Mouse (Mus musculus) lung, postnatal 36 days (tissue): ENCODE measurements around the gene 1700029J07Rik.
A peak's percentile ranks its signal among the peaks of the same experiment; 100 is the strongest.

ENCODE experiments used
- DNase-seq: peaks from one replicate; pipeline ENCODE4 v3.0.0; 2022; ENCODE audit warnings: mixed read lengths

Gene 1700029J07Rik

DNA sequence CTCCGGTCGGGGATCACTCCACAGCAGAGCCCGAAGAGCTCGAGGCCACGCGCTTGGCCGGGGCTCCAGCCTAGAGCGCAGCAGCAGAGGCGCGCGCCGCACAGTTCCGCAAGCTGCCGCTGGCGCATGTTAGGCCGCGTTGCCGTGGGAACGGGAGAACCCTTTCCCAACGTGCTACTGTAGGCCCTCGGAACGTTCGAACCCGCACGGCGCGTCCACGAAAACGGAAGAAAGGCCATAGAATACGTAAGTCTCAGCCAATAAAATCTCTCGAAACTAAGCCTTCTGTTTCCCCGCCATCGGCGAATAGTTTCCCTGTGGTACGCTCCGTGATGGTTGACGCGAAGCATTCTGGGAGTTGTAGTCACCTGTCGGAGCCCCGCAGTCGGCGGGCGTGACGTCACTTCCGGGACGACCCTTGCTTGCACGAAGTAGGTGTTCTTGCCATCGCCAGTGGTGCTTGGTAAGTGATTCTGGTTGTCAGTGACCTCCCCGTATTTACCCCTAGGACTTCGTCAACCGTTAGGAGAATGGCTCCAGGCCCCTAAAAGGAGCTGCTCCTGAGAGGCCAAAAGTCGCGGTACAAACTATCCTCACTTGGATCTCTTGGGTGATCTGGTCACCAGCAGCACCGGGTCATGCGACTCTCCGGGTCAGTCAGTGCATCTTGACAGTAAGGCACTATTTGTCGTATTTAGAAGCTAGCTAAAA lies at the start of gene 1700029J07Rik, which contains the start of gene Ufsp2:
Gene 1700029J07Rik, minus strand, starts transcription at position 127 of the 711 bp plus-strand sequence.
Gene Ufsp2, plus strand, starts transcription at position 403 of the 711 bp plus-strand sequence.
- DNase-seq, result peak; percentile 99

DNA sequence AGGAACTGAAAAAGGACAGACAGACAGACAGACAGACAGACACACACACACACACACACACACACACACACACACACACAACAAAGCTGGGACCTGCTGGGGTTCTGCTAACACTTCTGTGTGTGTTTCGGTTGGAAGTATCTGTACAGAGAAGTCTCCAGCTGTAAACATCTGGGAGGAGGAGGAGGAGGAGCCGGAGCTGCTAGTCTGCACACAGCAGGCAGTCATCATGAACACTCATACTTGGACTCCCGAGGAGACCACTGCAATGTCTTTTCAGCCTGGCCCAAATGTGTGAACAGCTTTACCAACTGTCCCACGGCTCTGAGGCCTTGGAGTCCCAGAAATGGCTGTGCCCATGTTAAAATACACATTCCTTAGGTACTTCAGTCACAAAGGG lies 49.3 kb upstream of the 1700029J07Rik start:
- DNase-seq, result peak; percentile 76

DNA sequence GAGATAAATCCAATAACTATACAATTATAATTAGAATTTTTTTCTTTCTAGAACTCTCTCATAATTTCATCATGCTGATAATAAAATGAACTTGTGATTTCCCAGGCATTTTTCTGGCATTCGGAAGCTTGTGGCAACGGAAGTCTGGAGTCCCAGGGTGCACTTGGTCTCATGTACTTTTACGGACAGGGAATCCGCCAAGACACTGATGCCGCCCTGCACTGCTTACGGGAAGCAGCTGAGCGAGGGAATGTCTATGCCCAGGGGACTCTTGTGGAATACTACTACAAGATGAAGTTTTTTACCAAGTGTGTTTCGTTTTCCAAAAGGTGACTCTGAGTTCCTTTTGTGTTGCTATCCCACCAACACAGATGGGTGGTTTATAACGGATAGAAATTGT lies 47.7 kb upstream of the 1700029J07Rik start:
- no peak for DNase-seq

DNA sequence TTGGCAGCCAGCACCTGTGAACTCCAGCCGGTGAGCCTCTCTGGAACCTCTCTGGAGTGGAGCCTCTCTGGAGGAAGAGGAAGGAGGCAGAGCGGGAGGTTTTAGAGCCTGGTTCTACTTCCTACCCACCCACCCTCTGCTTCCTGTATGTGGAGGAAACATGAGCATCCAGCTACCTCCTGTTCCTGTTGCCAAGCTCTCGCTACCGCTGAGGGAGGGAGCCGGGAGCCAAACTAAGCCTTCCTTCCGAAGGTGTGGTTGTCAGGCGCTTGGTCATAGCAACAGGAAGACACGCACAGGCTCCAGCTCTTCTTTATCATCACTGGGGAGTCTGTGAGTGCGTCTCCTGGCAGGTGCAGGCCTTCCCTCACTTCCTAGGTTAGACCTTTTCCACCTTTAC lies 47.2 kb upstream of the 1700029J07Rik start:
- DNase-seq, result no peak

DNA sequence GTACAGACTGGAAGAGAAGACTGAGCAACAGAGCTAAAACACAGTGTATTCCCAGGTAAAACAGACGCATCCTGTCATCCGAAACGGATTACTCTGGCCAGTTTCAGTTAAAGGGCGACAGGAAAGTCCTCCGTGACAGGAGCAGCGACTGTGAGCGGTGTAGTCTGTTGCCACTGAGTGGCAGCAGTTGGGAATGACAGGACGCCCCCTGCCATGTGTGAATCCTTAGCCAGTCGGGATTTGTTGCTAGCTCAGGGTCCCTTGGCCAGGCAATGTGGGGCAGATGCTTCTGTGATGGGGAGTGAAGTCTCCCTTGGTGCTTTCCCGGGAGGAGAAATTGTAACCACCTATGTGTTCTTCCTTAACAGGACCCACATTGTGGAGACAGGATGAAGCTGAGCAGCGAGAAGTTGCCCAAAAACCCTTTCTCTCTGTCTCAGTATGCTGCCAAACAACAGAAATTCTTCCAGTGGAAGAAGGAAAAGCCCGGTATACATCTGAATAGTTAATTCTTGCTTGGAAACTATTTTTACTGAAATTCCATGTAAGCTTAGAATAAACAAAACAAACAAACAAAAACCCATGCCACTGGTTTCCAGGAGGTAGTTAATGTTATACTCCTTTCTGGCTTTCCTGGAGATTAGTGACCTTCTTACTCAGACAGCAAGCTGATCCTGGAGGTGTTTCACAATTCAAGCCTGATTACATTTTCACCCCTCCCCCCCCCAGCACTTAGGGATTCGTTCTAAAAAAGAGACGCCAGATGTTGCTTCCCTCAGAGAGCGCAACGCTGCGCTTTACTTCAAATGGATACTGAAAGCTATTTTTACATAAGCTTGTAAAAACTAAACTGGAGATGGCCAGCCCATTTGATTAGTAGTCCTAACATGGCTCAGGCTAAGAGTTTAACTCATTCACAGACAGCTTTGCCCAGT lies 36.0 kb upstream of the 1700029J07Rik start:
- DNase-seq, result peak; percentile 50

DNA sequence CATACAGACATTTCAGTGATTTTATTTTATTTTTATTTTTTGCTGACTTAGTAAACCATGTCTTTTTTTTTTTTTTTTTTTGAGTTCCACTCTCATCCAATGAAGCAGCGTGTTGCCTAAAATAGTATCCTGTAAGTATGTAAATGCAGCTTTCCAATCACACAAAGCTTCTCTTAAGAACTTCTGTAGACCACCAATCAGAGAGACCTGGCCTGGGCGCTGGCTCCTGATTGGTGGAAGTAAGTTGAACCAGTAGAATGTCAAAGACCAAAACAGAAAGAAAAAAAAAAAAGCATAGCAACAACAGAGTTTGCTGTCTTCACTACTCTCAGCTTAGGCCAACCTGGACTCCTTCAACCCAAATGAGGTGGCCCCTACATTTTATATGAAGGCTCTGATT lies 35.3 kb upstream of the 1700029J07Rik start:
- no peak for DNase-seq

DNA sequence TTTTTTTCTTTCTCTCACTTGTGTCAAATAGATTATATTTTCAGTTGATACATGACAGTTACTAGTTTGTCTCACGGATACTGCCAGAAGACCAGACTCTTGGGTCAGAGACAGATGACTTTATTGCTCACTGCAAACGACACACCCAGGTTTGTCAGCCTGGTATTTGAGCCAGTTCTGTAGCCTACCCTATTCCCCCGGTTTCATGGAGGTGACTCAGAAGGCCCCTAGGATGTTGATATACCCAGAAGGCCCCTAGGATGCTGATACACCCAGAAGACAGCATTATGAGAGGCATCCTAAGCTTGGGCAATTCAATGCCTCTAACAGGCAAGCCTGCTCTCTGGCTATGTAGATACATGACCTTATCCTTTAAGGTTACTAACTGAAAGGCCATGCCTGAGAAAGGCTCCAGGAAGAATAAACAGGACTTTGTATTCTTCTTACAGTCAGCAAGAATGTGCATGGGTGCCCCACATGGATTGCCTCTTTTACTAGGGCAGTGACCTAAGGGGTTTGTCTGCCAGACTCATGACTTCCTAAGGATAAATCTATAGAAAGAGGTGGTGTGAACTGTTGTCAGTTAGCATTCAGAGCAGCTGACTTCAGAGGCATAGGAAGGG lies 32.1 kb upstream of the 1700029J07Rik start:
- no peak for DNase-seq

DNA sequence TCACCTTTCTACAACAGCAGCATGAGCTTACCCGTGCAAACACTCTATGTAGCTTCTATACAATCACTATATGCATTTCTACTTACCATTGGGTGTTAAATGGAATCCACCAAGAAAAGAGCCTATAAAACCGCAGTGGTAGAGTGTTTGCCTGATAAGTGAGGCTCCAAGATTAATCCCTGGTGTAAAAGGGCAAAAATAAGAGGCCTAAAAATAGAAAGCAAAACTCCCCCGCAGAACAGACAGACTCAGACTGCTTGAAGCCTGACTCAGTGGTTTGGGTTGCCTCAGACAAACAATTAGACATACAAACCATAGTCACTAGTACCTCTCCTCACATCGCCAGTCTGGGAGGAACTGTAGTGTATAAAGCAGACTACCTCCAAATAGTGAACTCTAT lies 30.5 kb upstream of the 1700029J07Rik start, which contains the start of gene Ankrd37:
Gene Ankrd37, minus strand, starts transcription at position 112 of the 400 bp plus-strand sequence.
- no peak for DNase-seq

DNA sequence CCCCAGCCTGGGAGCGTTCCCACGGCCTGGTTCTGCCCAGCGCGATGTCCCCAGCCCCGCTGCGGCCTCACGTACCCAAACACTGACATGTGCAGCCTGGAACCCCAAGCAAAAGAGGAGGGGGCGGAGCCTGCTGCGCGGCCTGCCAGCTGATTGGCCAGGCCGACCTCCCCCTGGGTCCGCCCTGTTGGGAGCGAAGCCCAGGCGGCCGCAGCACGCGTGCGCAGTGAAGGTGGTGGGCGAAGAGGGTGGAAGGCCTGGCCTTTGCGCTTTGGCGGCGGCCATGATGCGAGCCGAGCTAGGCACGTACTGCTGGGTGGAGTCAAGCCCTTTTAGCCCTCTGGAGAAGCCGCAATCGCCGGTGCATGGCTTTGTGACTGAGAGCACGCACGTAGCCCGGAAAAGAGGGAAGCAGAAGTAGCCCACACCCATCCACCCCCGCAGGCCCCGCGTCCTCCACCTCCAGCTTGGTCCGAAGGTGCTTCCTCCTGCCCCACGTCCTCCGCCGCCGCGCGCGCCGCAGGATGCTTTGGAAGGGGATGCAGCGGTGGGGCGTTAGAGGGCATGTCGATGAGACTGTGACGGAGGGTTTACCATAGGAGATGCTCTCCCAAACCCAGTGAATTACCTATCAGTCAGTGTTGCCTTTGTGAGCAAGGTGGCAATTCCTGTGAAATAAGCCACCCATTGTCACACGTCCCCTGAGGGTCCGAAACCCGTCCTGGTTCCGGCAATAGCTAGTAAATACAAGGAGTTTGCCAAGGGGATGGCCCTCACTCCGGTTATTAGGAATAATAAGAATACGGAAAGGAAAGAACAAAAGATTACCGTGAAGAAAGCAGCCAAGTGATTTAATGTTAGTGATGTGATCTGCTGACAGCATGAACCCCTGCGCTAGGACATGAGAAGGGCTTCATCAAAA lies 25.0 kb upstream of the 1700029J07Rik start:
- peak; percentile 99 for DNase-seq

DNA sequence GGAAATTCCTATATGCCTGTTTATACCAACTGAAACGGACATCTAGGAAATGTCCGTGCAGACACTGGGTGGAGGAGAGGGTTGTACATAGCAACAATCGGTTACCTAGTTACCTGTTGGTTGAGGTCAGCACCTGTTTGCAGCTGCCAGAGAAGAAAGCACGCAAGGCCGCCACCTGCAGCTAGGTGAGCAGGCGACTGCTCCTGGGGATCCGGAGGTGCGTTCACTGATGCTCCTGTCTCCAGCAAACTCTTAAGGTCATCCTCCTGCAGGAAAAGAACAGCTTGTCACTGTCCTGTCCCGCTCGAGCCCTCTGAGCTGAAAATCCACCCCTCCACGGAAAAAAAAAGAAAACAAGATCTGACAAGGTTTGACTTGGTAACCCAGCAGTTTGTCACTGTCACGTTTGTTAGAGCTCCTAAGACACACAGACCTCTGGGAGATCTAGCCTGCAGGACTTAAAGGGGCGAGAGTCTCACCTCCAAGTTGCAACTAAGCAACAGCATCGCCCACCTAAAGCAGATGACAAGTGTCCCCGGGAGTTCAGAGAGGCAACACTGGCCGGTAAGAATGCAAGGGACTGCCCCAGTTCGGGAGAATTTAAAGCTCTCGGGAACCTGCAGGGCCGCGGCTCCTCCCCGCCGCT lies 24.2 kb upstream of the 1700029J07Rik start, which contains the start of gene Lrp2bp:
Gene Lrp2bp, plus strand, starts transcription at position 166 of the 646 bp plus-strand sequence.
- DNase-seq, result peak; percentile 60

DNA sequence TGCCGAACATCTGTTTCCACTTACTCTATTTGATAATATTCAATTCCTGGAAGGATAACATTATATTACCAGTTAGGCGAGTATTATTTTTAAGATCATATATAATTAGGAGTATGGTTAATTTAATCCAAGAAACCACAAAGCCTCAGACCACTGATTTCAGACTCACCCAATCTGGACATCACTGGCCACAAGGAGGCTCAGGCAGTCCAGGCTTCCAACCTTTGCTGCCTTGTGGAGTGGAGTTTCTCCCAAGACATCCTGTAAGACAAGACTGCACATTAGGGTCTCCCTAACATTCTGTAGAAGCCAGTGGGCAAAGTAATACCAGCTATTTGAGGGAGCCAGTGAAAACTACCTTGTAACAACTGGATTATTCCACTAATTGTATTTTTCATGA lies 23.2 kb upstream of the 1700029J07Rik start:
- no peak for DNase-seq

DNA sequence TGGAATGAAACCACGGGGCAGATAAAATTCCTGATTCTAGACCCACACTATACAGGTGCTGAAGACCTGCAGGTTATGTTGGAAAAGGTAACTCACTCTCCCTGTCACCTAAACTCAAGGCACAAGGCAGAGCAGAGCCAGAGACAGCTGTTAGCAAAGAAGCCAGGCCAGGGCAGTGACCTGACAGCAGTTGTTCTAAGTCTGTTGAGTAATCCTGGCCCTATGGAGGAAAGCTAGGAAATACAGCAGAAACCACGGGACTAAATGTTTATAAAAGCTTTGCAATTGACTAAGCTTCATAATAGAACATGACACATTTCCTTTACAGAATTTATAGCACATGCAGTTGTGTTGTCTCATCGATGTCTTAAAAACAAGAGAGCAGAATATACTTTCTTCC lies 20.5 kb upstream of the 1700029J07Rik start:
- no peak for DNase-seq

DNA sequence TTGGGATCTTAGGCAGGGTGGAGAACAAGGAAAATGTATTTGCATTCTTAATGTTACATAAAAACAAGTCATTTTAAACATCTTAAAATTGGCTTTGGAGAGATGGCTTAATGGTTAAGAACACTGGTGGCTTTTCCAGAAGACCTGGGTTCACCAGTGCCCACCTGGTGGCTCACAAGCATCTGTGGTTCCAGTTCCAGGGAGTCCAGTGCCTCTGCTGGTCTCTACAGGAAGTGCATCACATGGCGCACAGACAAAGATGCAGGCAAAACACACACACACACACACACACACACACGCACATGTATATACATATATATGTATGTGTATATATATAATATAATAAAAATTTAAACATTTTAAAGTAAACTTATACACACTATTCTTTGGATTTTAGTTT lies 19.1 kb upstream of the 1700029J07Rik start:
- peak; percentile 26 for DNase-seq

DNA sequence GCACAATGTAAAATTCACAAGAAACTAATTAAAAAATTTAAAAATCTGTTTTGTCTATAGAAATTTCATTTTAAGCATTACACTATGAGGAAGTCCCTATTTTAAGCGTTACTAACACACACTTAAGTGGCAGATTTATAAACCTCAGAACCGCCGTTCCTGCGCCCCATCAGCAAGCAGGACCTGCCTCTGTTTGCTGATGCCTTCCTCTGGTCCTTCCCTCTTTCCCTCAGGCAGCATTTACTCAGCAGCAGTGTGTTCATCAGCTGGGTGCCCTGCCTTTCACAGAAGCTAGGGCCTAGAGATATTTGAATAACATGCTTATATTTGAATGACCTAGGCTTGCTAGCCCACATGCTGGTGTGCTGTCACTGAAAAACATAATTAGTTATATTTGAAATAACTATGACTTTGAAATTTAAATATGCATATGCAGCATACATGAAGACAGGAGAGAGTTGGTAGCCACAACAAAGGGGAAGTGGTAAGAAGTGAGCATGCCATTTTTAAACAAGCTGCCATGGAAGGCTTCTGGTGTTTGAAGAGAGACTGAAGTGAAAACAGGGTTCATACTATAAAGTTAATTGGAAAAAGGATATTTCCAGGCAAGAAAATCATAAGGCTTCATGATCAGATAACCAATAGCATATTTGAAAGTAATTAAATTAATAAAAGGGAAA lies 15.7 kb upstream of the 1700029J07Rik start:
- no peak for DNase-seq

DNA sequence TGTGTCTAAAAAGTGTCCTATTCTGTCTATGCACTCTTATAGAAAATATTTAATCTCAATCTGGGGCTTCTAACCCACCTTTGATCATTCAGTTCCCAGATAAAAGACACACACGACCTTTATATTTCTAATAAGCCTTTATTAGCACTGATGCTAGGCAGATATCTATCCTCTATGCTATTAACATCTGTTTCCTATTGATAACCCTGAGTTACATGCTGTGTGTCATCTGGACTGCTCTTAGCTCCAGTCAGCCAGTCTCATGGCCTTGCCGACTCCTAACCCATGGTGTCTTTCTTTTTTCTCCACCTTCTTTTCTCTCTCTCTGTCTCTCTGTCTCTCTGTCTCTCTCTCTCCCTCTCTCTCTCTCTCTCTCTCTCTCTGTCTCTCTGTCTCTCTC lies 13.1 kb upstream of the 1700029J07Rik start:
- no peak for DNase-seq

DNA sequence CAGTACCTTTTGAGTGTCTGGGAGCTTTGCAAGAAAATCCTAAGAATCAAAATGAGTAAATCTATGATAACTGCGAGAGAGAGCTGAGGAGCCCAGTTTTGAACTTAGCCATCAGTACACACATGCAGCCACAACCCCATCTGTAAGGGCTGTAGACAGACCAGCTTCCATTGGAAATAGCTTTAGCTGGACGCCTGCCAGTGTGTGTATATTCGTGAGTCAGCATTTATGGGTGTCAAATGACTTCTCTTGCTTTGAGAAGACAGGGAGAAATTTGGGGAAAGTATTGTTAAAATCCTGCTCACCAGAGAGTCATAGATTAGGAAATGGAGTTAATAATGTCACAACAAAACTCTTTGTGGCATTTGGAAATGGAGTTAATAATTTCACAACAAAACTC lies 11.6 kb upstream of the 1700029J07Rik start:
- DNase-seq, result no peak

DNA sequence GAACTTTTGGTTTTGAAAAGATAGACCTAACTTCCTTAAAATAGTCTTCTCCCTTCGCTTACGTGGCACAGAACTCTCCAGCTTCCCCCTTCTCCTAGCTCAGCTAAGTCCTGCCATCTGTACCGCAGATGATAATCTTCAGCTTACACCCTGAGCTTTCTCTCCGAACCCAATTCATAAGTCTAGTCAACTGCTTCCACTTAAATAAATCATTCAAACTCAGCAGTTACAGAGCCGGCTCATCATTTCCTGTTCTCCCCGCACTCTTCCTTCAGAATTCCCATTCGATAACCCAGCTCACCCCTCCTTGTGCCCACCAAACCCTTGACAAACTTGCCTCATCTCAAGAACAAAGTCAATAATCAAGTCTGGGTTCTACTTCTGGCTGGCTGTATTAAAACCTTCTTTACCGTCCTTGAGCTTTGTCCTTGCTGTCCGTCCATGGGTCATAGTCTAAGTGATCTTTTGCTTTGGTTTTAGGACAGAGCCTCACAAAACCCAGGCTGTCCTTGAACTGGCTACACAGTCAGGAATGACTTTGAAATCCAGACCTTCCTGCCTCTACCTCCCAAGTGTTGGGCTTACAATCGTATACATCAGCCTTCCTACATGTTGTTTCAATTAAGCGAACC lies 901 bp upstream of the 1700029J07Rik start:
- no peak for DNase-seq

DNA sequence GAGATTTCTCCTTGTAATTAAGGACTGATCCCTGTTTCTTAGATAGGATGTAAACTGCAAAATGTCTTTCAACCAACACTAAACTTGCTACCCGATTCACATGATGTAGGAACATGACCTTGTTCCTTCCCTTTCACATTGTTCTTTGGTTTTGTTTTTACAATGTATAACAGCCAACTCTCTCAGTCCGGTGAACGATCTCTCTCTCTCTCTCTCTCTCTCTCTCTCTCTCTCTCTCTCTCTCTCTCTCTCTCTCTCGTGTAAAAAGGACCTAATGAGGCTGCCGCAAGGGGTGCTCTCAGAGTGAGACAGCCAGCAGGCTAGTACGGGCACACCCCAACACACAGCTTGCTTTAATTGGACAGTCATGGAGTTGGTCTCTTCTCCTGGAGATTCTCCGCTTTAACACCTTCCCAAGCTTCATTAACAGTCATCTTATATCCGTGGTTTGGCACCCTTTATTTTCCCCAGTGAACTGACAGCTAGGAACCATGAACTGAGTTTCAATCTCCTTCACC lies 1.0 kb downstream of the 1700029J07Rik start:
- DNase-seq, result no peak

DNA sequence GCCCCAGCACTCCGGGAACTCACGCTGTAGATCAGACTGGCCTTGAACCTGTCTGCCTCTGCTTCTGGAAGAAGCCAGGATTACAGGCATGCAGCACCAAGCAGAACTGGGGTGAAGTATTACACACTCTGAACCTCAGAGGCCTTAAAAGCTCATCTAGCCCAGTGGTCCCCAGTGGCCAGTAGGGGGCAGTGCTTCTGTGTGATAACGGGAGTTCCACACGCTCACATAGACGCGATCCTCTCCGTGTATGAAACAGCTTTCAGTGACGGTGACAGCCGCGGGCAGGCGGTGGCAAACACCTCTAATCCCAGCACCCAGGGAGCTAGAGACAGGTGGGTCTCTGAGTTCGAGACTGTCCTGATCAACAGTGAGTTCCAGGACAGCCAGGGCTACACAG lies 4.2 kb downstream of the 1700029J07Rik start:
- DNase-seq, result no peak

DNA sequence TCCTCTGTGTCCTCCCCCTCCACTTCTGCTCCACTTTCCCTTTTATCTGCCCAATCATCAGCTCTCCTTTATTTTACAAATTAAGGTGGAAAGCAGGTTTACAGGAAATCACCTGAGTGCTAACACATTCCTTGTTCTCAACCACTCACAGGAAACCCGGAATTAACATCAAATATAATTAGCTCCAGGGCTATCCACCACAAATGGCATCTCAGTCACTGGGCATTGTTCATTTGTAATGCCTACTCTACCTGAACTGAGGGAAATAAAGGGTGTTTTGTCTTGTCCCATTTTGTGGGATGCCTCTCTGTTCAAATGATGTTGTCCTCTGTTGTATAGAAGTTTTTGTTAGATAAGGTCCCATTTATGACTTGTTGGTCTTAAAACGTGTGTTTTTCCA lies 24.4 kb downstream of the 1700029J07Rik start:
- no peak for DNase-seq
